Mouse (Mus musculus): ENCODE measurements around the gene Endou. TPM values are rescaled to one million over a fixed set of nuclear protein-coding genes. Genes with fewer than 3 reads are reported as not detected.

The Endou gene
- polyA plus RNA-seq, 1 experiment = 2.9 TPM

DNA sequence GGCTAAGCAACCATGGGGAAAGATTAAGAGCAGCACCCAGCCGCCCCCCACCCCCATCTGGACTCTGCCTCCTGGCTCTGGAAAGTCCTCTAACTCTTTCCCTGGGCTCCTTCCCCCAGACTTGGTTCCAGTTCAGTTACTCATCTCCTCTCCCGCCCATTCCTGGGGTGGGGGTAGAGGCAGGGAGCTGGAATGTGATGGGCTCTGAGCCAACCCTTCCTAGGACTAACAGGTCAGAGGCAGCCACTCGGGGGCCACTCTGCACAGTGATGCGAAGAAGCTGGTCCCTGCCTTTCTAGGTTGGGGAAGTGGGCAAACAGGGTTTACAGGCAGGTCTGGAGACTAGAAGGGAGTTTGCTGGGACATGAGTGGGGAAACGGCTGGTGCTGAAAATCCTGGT lies 42.0 kb upstream of the Endou start:
- TF ChIP-seq CTCF (conservative IDR thresholded peaks at IDR 0.05; ENCODE audit: insufficient read depth, insufficient read length, low read depth, low read length) = no peak
- TF ChIP-seq POLR2A (IDR thresholded peaks at IDR 0.05; ENCODE audit: low read depth, low read length) = no peak
- H3K27ac ChIP-seq (ENCODE audit: insufficient read depth, low read depth, low read length) = peak overlapping the region; percentile 97
- H3K27me3 ChIP-seq (replicated peaks; ENCODE audit: control insufficient read depth, insufficient read depth, low read length) = no peaks in the 10 kb centered on the region
- no peak overlapping the region for H3K4me3 ChIP-seq (ENCODE audit: insufficient read depth, low read depth, low read length)
- peaks cover 48% of the 10 kb centered on the region for H3K4me1 ChIP-seq (ENCODE audit: control insufficient read depth, insufficient read depth, low read length)
- peak; percentile 99 for DNase-seq
- 6% methylated on average over 5 of the region's 5 CpGs for WGBS
- no peaks in the 10 kb centered on the region for H3K36me3 ChIP-seq (ENCODE audit: control insufficient read depth, insufficient read depth, low read length)

GRCm38 (mm10) chr15:97770280-97770679 lies 39.1 kb upstream of the Endou start:
- Histone ChIP-seq H3K36me3 (ENCODE audit: control insufficient read depth, insufficient read depth, low read length) (no peaks in the 10 kb centered on the region), H3K4me1 (ENCODE audit: control insufficient read depth, insufficient read depth, low read length) (peaks cover 34% of the 10 kb centered on the region), H3K27me3 (replicated peaks; ENCODE audit: control insufficient read depth, insufficient read depth, low read length) (no peaks in the 10 kb centered on the region), H3K4me3 (ENCODE audit: insufficient read depth, low read depth, low read length) (no peak overlapping the region), H3K27ac (ENCODE audit: insufficient read depth, low read depth, low read length) (0 out of 2 replicates have a peak overlapping the region, but pooled peaks have one; percentile 15)
- TF ChIP-seq CTCF (conservative IDR thresholded peaks at IDR 0.05; ENCODE audit: insufficient read depth, insufficient read length, low read depth, low read length) (no peak), POLR2A (IDR thresholded peaks at IDR 0.05; ENCODE audit: low read depth, low read length) (no peak)
- DNase-seq = no peak
- whole genome bisulfite sequencing = 50% methylated on average over 8 of the region's 8 CpGs

- Histone ChIP-seq H3K27me3 (replicated peaks; ENCODE audit: control insufficient read depth, insufficient read depth, low read length) (no peaks in the 10 kb centered on the region), H3K4me1 (ENCODE audit: control insufficient read depth, insufficient read depth, low read length) (peaks cover 32% of the 10 kb centered on the region), H3K27ac (ENCODE audit: insufficient read depth, low read depth, low read length) (peak overlapping the region; percentile 89), H3K36me3 (ENCODE audit: control insufficient read depth, insufficient read depth, low read length) (no peaks in the 10 kb centered on the region; the same call in 1 of the 2 replicates), H3K4me3 (ENCODE audit: insufficient read depth, low read depth, low read length) (peak overlapping the region; percentile 93)
- WGBS = 2% methylated on average over 18 of the region's 18 CpGs
- DNase-seq = peak; percentile 73
- TF ChIP-seq CTCF (conservative IDR thresholded peaks at IDR 0.05; ENCODE audit: insufficient read depth, insufficient read length, low read depth, low read length) = peak; percentile 32; the same call in 1 of the 2 replicates
- peak; percentile 29 for TF ChIP-seq POLR2A (IDR thresholded peaks at IDR 0.05; ENCODE audit: low read depth, low read length)
Measured at GRCm38 (mm10) chr15:97768192-97768591, 37.1 kb upstream of the Endou start.

GRCm38 (mm10) chr15:97767280-97768186 lies 36.4 kb upstream of the Endou start, which contains the start of gene Rapgef3:
Gene Rapgef3 (minus strand): TSS chr15:97767972.
- H3K36me3 ChIP-seq (ENCODE audit: control insufficient read depth, insufficient read depth, low read length) = no peaks in the 10 kb centered on the region; the same call in 1 of the 2 replicates
- peak; percentile 97 for DNase-seq
- TF ChIP-seq CTCF (conservative IDR thresholded peaks at IDR 0.05; ENCODE audit: insufficient read depth, insufficient read length, low read depth, low read length) (peak; percentile 53), POLR2A (IDR thresholded peaks at IDR 0.05; ENCODE audit: low read depth, low read length) (peak; percentile 63)
- no peaks in the 10 kb centered on the region for H3K27me3 ChIP-seq (replicated peaks; ENCODE audit: control insufficient read depth, insufficient read depth, low read length)
- H3K4me3 ChIP-seq (ENCODE audit: insufficient read depth, low read depth, low read length) = peak within 1 kb of the TSS; percentile 93
- under 1% methylated on average over 44 of the region's 44 CpGs for WGBS
- peaks cover 33% of the 10 kb centered on the region for H3K4me1 ChIP-seq (ENCODE audit: control insufficient read depth, insufficient read depth, low read length)
- H3K27ac ChIP-seq (ENCODE audit: insufficient read depth, low read depth, low read length) = peak within 1 kb of the TSS; percentile 95

GRCm38 (mm10) chr15:97766594-97767279 lies 35.6 kb upstream of the Endou start:
- H3K4me1 ChIP-seq (ENCODE audit: control insufficient read depth, insufficient read depth, low read length) = peaks cover 34% of the 10 kb centered on the region
- peak overlapping the region; percentile 93 for H3K4me3 ChIP-seq (ENCODE audit: insufficient read depth, low read depth, low read length)
- H3K36me3 ChIP-seq (ENCODE audit: control insufficient read depth, insufficient read depth, low read length) = no peaks in the 10 kb centered on the region; the same call in 1 of the 2 replicates
- H3K27me3 ChIP-seq (replicated peaks; ENCODE audit: control insufficient read depth, insufficient read depth, low read length) = no peaks in the 10 kb centered on the region
- peak; percentile 90 for DNase-seq
- H3K27ac ChIP-seq (ENCODE audit: insufficient read depth, low read depth, low read length) = peak overlapping the region; percentile 95
- 3% methylated on average over 23 of the region's 23 CpGs for WGBS
- TF ChIP-seq POLR2A (IDR thresholded peaks at IDR 0.05; ENCODE audit: low read depth, low read length) = peak; percentile 56
- TF ChIP-seq CTCF (conservative IDR thresholded peaks at IDR 0.05; ENCODE audit: insufficient read depth, insufficient read length, low read depth, low read length) = no peak

DNA sequence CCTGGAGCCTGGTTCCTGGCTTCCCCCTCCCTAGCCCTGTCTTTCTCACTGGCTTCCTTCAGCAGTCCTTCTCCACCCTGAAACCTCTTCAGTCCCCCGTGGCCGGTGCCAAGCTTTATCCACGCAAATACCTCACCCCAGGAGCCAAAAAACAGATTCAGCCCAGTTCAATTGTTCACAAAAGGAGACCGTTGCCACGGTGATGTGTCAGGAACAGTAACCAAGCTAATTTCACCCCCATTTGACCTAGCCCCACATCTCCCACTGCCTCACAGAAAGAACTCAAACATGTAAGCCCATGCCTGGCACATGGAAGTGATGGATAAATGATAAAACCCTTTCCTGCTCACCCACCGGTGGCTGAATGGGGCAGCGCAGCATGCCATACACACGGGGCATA lies 35.1 kb upstream of the Endou start:
- 10% methylated on average over 8 of the region's 8 CpGs for WGBS
- peak overlapping the region; percentile 95 for H3K27ac ChIP-seq (ENCODE audit: insufficient read depth, low read depth, low read length)
- peak overlapping the region; percentile 93 for H3K4me3 ChIP-seq (ENCODE audit: insufficient read depth, low read depth, low read length)
- no peak for DNase-seq
- no peak for TF ChIP-seq CTCF (conservative IDR thresholded peaks at IDR 0.05; ENCODE audit: insufficient read depth, insufficient read length, low read depth, low read length)
- no peak for TF ChIP-seq POLR2A (IDR thresholded peaks at IDR 0.05; ENCODE audit: low read depth, low read length)
- no peaks in the 10 kb centered on the region; the same call in 1 of the 2 replicates for H3K36me3 ChIP-seq (ENCODE audit: control insufficient read depth, insufficient read depth, low read length)
- peaks cover 35% of the 10 kb centered on the region for H3K4me1 ChIP-seq (ENCODE audit: control insufficient read depth, insufficient read depth, low read length)
- H3K27me3 ChIP-seq (replicated peaks; ENCODE audit: control insufficient read depth, insufficient read depth, low read length) = no peaks in the 10 kb centered on the region

Measured in kidney, adult 2 months (tissue).